Mouse (Mus musculus): ENCODE data around the gene Otoa.

Gene Otoa

DNA sequence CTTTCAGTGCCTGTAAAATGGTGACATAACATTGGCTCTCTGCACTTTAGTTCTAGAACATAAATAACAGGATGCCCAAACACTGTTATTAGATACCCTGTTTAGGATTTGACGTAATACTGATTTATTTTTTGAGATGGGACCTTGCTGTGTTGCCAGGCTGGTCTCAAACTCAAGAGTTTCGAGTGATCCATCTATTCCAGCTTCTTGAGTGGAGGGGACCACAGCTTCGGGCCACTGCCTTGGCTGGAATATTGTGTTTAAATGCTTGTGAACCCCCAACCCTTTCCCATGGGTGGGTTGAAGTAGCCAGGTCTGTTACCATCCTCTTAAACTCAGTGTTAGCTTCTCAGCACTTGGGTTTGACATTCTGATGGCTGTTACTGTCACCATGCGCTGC, at the start of gene Otoa:
TSS of gene Otoa (plus strand) at position 301 of the 400 bp plus-strand sequence.
- DNase-seq (ENCODE audit: low read depth): no peak

DNA sequence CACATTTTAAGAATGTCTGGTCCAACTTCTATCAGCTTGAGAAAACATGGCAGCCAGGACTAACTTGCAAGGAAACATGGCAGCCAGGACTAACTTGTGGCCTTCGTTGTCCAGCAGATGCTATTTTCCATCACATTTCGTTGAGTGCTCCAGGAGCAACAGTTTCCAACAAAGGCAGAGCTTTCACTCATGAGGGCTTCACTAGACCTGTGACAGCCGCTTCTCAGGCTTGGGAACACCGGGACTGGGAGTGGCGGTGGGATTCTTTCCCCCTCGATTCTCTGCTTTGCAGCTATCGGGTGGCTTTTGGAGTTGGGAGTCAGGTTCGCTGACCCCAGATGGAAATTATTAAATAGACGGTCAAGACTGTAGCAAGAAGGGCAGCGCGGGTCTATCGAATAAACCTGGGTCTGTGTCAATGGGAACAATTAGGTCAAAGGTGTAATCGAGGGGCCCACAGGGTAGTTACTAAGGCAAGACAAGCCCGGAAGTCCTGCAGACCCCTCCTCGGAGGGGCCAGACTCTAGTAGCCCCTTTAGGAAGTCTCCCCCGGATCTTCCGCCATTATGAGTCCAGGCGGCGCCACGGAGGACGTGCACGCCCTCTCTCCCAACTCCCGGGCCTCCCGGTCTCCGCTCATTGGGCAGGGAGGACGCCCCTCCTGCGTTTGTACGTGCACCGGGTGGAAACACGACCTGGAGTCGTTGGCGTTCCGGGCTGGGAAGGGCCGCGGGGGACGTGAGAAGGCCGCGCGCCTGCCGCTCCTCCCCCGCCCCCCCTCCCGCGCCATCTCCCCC, 47.4 kb upstream of the Otoa start, which contains the start of gene Mettl9:
TSS of gene Mettl9 (plus strand) at position 590 of the 797 bp plus-strand sequence.
- peak; percentile 97 for DNase-seq (ENCODE audit: low read depth)

DNA sequence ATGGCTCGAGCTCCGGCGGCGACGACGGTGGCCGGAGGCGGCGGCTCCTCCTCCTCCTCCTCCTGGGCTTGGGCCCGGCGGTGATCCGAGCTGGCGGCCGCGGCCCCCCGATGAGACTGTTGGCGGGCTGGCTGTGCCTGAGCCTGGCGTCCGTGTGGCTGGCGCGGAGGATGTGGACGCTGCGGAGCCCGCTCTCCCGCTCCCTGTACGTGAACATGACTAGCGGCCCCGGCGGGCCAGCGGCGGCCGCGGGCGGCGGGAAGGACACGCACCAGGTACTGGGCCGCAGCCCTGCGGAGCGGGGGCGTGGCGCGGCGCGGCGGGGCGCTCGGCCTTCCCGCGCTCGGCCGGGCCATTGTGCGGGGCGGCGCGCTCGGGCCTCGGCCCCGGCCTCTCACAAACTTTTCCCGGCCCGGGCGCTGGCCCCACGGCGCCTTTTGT, 46.7 kb upstream of the Otoa start:
- no peak for DNase-seq (ENCODE audit: low read depth)

DNA sequence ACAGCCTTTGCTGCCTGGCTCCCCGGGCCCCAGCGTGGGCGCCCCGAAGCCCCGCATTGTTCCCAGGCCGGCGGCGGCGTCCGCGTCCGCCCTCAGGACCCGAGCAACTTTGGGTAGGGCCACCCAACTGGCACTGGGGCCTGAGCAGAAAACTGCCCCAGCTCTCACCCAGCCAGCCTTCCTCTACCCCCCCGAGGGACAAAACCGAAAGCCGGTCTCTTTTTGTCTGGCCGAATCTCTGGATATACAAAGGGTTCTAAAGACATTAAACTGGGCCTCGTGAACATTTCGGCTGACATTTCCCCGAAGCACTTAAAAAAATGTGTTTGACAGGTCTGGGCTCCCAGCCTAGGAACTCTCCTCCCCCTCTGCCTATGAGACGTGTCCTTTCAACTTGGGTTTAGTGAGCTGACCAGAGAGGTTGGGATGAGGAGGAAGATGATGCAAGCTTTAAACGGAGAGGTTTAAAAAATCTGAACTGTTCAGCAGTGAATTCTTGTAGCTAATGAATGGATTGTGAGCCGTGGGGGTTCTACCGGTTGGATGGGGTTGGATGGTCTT, 46.2 kb upstream of the Otoa start:
- peak; percentile 38 for DNase-seq (ENCODE audit: low read depth)

DNA sequence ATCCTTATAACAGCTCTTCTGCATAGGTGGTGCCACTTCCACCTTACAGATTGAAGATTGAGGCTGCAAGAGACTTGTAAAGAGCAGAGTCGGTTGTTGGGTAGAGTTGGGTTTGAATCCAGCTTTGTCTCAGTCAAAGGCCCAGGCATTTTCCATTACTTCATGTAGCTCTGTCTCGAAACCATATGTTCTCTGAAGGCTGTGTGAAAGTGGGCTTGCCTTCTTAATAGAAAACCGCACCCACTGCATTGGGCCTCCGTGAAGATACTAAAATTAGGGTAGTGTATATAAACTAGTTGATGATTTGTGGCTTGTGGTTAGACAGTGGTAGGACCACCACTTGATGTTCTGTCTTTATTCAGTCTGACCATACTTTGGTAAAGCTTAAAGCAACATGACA, 40.9 kb upstream of the Otoa start:
- no peak for DNase-seq (ENCODE audit: low read depth)

DNA sequence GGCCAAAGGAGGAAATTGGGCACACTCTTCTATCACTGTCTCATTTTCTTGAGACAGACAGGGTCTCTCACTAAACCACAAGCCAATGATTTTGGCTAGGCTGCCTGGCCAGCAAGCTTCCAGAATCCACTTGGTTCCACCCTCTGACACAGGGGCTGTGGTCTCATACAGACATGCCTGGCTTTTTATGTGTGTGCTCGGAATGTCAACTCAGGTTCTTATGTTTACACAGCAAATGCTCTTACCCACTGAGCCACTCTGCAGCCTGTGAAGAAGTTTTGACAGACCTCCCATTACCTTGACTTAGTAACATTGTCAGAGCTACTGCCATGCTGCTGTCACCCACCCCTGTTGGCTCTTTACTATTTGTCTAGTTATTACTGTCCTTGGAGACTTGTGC, 39.5 kb upstream of the Otoa start:
- DNase-seq (ENCODE audit: low read depth): no peak

DNA sequence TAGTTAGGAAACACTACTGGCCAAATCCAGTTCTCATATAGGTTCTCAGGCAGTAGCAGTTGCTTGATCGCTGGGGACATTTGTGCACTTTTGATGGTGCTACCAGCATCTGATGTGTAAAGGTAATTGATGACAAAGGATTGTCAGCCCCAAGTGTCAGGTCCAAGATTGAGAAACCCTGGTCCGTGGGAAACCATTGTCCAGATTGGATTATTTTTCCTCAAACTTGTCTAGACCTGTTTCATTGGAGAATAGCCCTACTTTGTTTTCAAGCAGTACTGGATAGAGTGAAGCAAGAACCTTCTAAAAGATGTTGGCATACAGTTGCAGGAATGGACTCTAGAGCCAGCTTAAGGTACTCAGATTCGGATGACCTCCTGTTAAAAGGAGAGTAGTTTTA, 38.4 kb upstream of the Otoa start:
- DNase-seq (ENCODE audit: low read depth): no peak

DNA sequence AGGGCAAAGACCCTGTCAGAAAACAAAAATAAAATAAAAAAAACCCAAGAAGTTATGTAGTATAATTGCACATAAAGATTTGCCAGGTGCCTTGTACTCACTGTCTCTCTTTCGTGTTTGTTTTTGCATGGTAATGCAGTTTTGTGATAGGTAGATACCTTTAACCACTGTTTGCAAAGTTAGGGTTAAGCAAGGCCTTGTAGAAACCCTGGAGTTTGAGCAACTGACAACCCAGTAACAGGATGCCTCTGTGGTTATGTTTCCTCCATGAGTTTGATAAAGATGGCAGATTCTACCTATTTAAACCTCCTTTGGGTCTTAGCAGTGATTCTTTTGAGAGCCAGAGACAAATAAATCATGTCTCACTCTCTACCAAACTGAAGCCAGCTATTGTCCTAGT, 37.9 kb upstream of the Otoa start:
- peak; percentile 49 for DNase-seq (ENCODE audit: low read depth)

DNA sequence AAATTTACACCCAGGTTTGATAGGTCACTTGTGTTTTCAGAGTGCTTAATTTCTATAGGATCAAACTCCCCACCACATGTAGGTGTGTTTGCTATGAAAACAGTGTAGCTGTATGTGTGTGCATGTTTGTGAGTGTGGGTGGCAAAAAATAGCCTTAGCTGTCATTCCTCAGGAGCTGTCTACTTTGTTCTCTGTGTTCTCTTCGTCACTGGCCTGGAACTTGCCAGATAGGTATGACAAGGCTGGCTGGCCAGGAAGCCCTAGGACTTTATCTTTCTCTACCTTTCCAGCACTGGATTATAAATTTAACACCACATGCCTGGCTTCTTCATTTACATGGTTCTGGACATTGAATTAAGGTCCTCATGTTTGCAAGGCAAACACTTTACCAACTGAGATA, 37.2 kb upstream of the Otoa start:
- no peak for DNase-seq (ENCODE audit: low read depth)

DNA sequence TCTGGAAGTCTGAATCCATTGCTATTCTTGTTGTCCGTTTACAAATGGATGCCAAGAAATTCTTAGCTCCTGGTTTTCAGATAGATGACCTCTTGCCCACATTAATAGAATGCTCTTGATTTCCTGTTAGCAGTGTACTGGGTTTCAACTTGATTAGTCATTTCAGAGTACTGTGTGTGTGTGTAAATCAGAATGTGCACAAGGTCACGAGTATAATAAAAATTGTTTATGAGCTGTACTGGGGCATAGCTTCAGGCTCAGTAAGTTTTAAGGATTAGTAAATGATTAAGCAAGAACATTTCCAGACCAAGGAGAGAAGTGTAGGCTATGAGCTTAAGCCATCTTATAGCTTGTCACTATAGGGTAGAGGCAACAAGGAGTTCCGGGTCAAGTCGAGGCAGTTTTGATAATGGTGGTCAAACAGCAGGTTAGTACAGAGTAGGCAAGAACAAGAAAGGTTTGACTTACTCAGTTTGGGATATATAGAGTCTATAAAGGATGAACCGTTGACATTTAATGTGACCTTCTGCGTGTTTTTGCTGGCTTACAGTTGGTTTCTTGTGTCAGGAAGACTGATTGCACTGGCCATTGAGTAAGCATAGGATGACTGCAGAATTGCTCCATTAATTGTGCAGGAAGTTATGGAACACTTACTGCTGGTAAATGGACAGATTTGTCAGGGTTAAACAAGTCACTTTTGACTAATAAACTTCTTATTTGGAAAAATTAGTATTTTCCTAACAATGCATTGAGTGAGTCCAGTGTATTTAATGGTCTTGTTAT, 35.6 kb upstream of the Otoa start:
- DNase-seq (ENCODE audit: low read depth): no peak

DNA sequence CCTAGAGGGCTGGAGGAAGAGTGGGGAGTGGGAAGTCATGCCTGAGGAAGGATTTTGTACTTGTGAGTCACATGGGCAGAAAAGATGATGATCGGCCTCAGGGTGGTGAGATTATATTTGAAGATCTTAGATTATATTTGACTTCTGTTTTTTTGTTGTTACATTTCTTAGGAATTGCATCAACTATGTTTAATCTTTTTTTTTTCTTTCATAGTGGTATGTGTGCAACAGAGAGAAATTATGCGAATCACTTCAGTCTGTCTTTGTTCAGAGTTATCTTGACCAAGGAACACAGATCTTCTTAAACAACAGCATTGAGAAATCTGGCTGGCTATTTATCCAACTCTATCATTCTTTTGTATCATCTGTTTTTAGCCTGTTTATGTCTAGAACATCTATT, 33.8 kb upstream of the Otoa start:
- no peak for DNase-seq (ENCODE audit: low read depth)

DNA sequence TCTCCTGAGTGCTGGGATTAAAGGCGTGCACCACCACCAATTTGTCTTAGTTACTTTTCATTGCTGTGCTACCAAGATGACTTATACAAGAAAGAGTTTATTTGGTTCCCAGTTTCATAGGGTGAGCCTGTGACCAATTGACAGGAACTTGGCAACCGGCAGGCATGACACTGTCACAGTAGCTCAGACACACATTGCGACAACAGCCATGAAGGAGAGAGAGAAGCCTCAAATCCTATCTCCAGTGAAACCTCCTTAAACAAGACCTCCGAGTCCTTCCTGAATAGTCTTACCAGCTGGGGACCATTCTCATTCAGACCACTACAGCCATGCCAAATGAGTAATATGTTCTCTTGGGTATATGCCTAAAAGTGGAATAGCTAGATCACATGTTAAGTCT, 28.4 kb upstream of the Otoa start:
- no peak for DNase-seq (ENCODE audit: low read depth)

DNA sequence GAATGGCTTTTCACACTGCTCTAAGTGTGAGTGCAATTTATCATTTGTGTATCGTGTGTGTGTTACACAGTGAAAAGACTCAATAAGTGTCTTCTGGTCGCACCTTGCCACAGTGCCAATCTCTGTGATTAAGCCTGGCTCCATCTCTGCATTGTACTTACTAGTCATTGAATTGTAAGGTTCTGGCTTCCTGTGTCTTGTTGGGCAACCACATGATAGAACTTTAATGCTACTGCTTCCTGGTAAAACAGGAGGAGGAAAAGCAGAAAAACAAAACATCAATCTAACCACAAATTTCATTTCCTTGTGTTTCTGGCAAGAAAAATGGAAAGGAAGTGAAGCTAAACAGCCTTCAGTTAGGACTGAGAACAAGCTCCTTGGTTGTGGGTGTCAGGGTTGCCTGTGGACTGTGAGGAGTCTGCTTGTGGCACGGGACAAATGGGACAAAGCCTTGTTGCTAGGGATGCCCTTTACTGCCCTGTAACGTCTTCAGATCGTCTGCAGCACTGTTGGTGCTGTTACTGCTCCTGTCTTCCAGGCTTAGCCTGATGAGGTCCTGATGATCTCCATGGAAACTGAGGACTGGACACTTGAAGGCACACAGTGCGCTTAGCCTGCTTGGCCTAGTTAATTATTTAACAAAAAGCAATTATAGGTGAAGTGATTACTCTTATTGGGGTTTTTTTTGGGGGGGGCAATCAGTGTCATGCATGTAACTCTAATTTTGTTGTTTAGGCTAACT, 21.8 kb upstream of the Otoa start:
- peak; percentile 77 for DNase-seq (ENCODE audit: low read depth)

DNA sequence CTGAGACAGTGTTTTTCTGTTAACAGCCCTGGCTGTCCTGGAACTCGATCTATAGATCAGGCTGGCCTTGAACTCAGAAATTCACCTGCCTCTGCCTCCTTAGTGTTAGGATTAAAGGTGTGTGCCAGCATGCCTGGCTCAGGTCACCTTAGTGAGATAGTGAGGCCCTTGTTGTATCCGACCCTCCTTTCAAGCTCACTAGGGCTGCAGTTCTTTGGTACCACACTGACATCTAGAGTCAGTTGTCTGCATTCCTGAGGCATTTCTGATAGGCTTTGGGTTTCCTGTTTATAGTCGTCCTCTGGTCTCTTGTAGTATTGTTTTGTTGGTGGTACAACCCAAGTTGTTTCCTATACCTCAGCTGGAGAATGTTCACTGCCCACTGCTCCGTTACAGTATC, 17.1 kb upstream of the Otoa start:
- DNase-seq (ENCODE audit: low read depth): peak; percentile 84

DNA sequence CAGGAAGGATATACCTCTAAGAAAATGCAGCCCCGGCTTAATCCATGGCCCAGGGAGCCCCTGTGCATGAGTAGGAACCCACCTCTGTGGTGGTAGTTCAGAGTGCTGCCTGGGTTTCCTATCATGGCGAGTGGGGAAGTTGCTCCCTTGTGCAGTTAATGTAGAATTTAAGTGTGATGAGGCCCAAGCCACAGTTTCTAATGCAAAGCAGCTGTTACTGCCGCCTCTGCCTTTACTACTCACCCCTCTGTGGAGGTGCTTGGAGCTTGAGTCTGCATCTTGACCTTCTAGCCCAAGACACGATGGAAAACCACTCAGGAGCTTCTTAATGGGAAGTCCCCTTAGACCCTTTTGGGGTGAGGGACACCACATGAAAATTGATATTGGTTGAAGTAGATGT, 10.2 kb upstream of the Otoa start:
- no peak for DNase-seq (ENCODE audit: low read depth)

DNA sequence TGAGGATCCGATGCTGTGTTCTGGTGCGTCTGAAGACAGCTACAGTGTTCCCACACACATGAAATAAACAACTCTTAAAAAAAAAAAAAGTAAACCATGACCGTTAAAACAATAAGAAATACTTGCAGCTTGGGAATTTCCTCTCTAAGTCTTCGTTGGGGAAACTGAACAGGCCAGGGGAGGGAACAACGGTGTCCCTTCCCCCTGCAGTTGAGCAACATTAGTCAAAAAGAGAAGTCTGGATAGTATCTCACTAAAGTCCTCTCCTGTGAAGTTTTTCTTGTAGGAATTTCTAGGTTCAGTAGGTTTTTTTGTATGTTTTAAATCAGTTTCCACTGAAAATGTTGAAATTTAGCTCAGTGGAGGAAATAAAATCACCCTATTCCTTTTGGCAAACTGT, 8.9 kb upstream of the Otoa start:
- no peak for DNase-seq (ENCODE audit: low read depth)

DNA sequence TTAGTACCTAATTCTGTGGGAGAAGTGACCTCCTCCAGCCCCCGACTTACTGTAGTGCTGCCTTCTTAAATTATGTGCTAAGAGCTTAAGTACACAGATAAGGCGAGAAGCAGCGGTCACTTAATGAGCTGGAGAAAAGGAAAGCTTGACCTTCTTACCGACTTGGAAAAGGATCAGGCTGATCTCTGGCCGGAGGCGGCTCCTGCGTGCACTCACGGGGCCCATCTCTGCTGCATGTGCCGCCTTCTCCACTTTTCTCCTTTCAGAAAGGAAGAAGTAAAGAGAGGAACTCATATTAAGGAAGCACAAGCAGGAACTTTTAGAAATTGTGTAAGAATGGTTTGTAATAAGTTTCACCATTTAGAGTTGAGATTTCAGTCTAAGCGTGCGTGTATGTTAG, 7.2 kb upstream of the Otoa start, which contains the start of gene Igsf6:
TSS of gene Igsf6 (minus strand) at position 292 of the 400 bp plus-strand sequence.
- DNase-seq (ENCODE audit: low read depth): no peak

DNA sequence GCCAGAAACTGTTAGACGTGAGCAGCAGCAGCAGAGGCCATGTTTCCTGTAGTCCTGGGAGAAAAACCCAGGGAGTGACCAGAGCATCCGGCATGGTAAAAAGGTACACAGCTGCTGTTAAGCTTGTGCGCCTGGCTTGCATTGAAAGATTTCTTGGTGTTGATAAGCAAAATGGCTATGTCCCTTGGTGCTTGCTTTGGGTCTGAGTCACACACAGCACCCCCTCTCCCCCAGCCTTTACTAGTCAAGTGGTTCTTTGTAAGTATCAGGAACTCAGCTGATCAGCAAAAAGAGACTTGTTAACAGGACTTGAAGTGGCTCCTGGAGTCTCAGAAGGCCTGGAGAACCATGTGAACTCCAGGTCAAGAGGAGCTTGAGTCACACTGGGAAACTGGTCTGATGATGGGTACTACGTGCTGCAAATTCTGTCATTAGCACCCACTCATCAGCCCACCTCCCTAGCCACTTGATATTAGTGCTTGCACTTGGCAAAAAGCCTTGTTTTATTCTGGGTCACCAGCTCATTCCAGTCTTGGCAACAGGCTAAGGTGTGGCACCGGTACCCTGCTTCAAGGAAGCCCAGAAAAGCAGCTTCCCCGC, 6.5 kb upstream of the Otoa start:
- no peak for DNase-seq (ENCODE audit: low read depth)

DNA sequence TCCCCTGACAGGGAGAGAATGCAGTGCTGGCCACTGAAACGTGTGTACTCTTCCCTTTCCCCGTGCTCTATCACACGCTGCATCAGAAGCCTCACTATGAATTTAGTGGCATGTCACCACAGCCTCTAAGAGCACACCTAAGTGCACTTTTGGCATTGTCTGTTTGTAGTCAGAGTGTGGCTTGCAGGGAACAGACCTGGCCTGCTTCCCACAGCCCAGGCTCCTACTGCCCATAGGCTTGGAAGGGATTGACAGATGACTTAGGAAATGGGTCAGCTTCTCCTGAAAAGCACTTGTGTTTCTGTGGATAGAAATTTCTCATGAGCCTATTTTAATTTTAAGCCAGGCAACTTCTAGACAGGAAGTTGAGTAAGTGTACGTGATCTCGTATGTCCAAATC, 6.0 kb upstream of the Otoa start:
- no peak for DNase-seq (ENCODE audit: low read depth)

DNA sequence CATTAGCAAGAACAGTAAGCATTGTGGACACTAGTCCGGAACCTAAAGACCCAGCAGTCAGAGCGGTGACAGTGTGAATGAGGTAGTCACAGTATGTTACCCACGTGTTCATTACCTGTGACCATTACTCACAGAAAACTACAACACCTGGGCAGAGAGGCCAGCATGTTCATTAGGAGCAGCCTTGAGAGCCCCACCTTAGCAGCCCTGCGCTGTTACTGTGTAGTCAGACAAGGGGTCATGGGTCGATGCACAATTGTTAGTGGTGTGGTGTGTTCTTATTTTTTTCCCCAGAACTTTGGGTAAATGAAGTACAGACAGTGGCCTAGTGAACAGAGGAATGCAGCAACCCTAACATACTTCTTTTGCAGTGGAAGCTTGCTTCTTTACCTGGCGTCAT, 4.1 kb upstream of the Otoa start:
- DNase-seq (ENCODE audit: low read depth): no peak

DNA sequence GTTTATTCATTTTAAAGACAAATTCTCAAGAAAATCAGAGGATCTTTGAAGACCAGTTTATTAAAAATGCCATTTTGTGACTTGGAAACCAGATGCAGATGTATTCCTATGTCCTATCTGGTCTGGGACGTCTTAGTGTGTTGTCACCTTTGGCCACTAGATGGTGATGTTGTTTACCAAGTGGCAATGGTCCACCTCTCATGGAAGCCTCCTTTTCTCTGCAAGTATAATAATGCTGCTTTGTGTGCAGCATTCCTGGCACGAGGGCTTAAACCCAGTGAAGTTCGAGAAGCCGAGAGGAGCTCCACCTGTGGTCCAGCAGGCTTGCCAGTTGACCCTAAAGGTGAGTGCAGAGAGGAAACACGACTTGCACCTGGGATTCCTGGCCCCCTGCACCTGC, 3.6 kb upstream of the Otoa start:
- peak; percentile 59 for DNase-seq (ENCODE audit: low read depth)

DNA sequence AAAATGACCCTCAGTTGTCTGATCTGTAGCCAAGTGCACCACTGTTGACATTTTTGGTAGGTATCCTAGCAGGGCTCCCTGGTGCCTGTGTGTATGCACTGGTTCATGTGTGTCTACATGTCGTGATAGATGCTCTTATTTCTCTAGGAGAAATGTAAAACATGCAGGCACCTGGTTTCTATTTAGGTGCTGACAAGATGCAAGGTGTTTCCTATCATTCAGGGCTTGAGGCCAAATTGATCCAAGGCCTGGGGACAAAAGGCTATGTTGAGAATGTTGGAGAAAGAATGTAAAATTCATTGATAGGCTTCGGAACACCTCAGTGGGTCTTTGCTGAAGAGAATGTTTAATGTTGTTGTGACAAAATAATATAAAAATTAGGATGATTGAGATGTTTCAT, 366 bp downstream of the Otoa start:
- DNase-seq (ENCODE audit: low read depth): no peak
